In the genomic region with DNA sequence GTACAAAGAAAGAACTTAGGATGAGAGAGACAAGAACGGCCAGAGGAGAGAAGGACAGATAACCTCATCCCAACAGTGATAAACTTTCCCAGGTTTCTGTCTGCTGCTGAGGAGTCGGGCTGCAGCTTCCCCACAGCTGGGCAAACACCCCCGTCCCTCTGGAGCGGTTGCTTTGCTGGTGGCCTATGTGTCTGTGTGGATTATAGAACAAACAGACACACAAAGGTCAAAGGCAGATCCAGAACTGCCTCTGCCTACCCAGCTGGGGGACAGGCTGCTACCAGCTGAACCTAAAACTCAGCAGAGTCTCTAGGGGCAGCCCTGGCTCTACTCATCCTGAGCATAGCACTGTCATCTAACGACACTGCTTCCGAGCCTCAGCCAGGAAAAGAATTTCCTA, we compare ENCODE assay signal across 20 mouse cellular contexts. TPM values are rescaled to one million over a fixed set of nuclear protein-coding genes. Genes with fewer than 3 reads are reported as not detected.
DNase-seq lines count a peak whose midpoint lies in the region; ATAC-seq and TF ChIP-seq lines count a peak whose summit lies in the region.
"Had no signal": no experiment of that assay in that cellular context is flagged by ENCODE, and none has a peak within 500 bp of the region (broad histone marks: within the 10 kb centered on the region; RNA-seq: fewer than 3 reads in every experiment).

No protein-coding gene starts in this region.

- no peaks in the 10 kb centered on the region for H3K27me3 ChIP-seq in forebrain, embryonic 13.5 days
- H3K27me3 ChIP-seq in forebrain, embryonic 11.5 days (ENCODE audit: control insufficient read depth, insufficient read depth, low read length), result no peaks in the 10 kb centered on the region
- no peaks in the 10 kb centered on the region for H3K27me3 ChIP-seq in hindbrain, embryonic 16.5 days (replicated peaks; ENCODE audit: control insufficient read depth, insufficient read depth, low read length)
- H3K27me3 ChIP-seq in hindbrain, embryonic 12.5 days, result no peaks in the 10 kb centered on the region
- H3K27me3 ChIP-seq in lung, postnatal 0 days (replicated peaks; ENCODE audit: insufficient read depth, low read length), result no peaks in the 10 kb centered on the region
- no peaks in the 10 kb centered on the region for H3K27me3 ChIP-seq in stomach, postnatal 0 days (ENCODE audit: control insufficient read depth, insufficient read depth, low read length)
- H3K27me3 ChIP-seq in midbrain, embryonic 13.5 days, result no peaks in the 10 kb centered on the region
- H3K27me3 ChIP-seq: CH12.LX; hindbrain, embryonic 13.5 days had no signal

- ATAC-seq in forebrain, embryonic 13.5 days, result no peak
- ATAC-seq in forebrain, embryonic 11.5 days (replicated peaks; ENCODE audit: low FRiP score), result no peak
- no peak for ATAC-seq in hindbrain, embryonic 16.5 days
- ATAC-seq in hindbrain, embryonic 12.5 days (ENCODE audit: low FRiP score), result no peak
- ATAC-seq in lung, postnatal 0 days, result no peak
- ATAC-seq in stomach, postnatal 0 days (ENCODE audit: low FRiP score, low TSS enrichment), result no peak
- no peak for ATAC-seq in midbrain, embryonic 13.5 days

- WGBS in forebrain, embryonic 13.5 days, result 72% methylated on average over 6 of the region's 6 CpGs
- WGBS in forebrain, embryonic 11.5 days, result 76% methylated on average over 6 of the region's 6 CpGs
- WGBS in hindbrain, embryonic 16.5 days, result 71% methylated on average over 6 of the region's 6 CpGs
- 58% methylated on average over 6 of the region's 6 CpGs for WGBS in hindbrain, embryonic 12.5 days
- 32% methylated on average over 6 of the region's 6 CpGs for WGBS in lung, postnatal 0 days
- WGBS in stomach, postnatal 0 days, result 34% methylated on average over 6 of the region's 6 CpGs
- WGBS in midbrain, embryonic 13.5 days, result 62% methylated on average over 6 of the region's 6 CpGs

- TF ChIP-seq EP300 in lung, postnatal 0 days (IDR thresholded peaks at IDR 0.05), result no peak
- TF ChIP-seq EP300 in stomach, postnatal 0 days (optimal IDR thresholded peaks at IDR 0.05), result no peak

- TF ChIP-seq CTCF in lung, postnatal 0 days (IDR thresholded peaks at IDR 0.05), result no peak
- TF ChIP-seq CTCF in stomach, postnatal 0 days (IDR thresholded peaks at IDR 0.05; ENCODE audit: low read depth), result no peak

- H3K4me3 ChIP-seq in forebrain, embryonic 13.5 days, result no peak overlapping the region
- H3K4me3 ChIP-seq in forebrain, embryonic 11.5 days (ENCODE audit: low read depth, low read length), result no peak overlapping the region
- H3K4me3 ChIP-seq in hindbrain, embryonic 16.5 days (ENCODE audit: low read length), result no peak overlapping the region
- H3K4me3 ChIP-seq in hindbrain, embryonic 12.5 days, result no peak overlapping the region
- no peak overlapping the region for H3K4me3 ChIP-seq in lung, postnatal 0 days (ENCODE audit: low read depth, low read length)
- H3K4me3 ChIP-seq in stomach, postnatal 0 days (ENCODE audit: low read depth, low read length), result no peak overlapping the region
- no peak overlapping the region for H3K4me3 ChIP-seq in midbrain, embryonic 13.5 days (replicated peaks)
- H3K4me3 ChIP-seq: erythroblast, embryonic 14.5 days; hindbrain, embryonic 13.5 days had no signal

- H3K4me2 ChIP-seq in forebrain, embryonic 13.5 days, result no peak overlapping the region
- H3K4me2 ChIP-seq in forebrain, embryonic 11.5 days (ENCODE audit: low read depth, low read length, severe bottlenecking), result no peak overlapping the region
- H3K4me2 ChIP-seq in hindbrain, embryonic 16.5 days (ENCODE audit: low read length), result no peak overlapping the region
- no peak overlapping the region for H3K4me2 ChIP-seq in hindbrain, embryonic 12.5 days (replicated peaks)
- H3K4me2 ChIP-seq in lung, postnatal 0 days (replicated peaks; ENCODE audit: low read depth, low read length), result no peak overlapping the region
- H3K4me2 ChIP-seq in stomach, postnatal 0 days (replicated peaks; ENCODE audit: low read depth), result no peak overlapping the region
- H3K4me2 ChIP-seq in midbrain, embryonic 13.5 days (replicated peaks), result no peak overlapping the region
- H3K4me2 ChIP-seq: hindbrain, embryonic 13.5 days had no signal

- H3K4me1 ChIP-seq in forebrain, embryonic 13.5 days, result peaks cover 16% of the 10 kb centered on the region
- H3K4me1 ChIP-seq in forebrain, embryonic 11.5 days (replicated peaks; ENCODE audit: control insufficient read depth, insufficient read depth, low read length), result no peaks in the 10 kb centered on the region
- H3K4me1 ChIP-seq in hindbrain, embryonic 16.5 days (ENCODE audit: control insufficient read depth, insufficient read depth, low read depth, low read length), result peaks cover 28% of the 10 kb centered on the region
- peaks cover 22% of the 10 kb centered on the region for H3K4me1 ChIP-seq in hindbrain, embryonic 12.5 days
- H3K4me1 ChIP-seq in lung, postnatal 0 days (ENCODE audit: insufficient read depth, low read depth, low read length), result peaks cover 62% of the 10 kb centered on the region
- peaks cover 9% of the 10 kb centered on the region for H3K4me1 ChIP-seq in stomach, postnatal 0 days (replicated peaks; ENCODE audit: control insufficient read depth, insufficient read depth)
- peaks cover 21% of the 10 kb centered on the region for H3K4me1 ChIP-seq in midbrain, embryonic 13.5 days (replicated peaks)

- no peak overlapping the region for H3K27ac ChIP-seq in forebrain, embryonic 13.5 days
- no peak overlapping the region for H3K27ac ChIP-seq in forebrain, embryonic 11.5 days (ENCODE audit: low read depth, low read length)
- no peak overlapping the region for H3K27ac ChIP-seq in hindbrain, embryonic 16.5 days (ENCODE audit: low read depth, low read length)
- no peak overlapping the region for H3K27ac ChIP-seq in hindbrain, embryonic 12.5 days
- peak overlapping the region; percentile 14; the same call in 1 of the 2 replicates for H3K27ac ChIP-seq in lung, postnatal 0 days (ENCODE audit: low read length)
- no peak overlapping the region for H3K27ac ChIP-seq in stomach, postnatal 0 days (replicated peaks)
- H3K27ac ChIP-seq in midbrain, embryonic 13.5 days, result no peak overlapping the region
- H3K27ac ChIP-seq: hindbrain, embryonic 13.5 days had no signal

- H3K9ac ChIP-seq in forebrain, embryonic 13.5 days, result 0 out of 2 replicates have a peak overlapping the region, but pooled peaks have one; percentile 37
- H3K9ac ChIP-seq in forebrain, embryonic 11.5 days (ENCODE audit: low read length), result no peak overlapping the region
- 0 out of 2 replicates have a peak overlapping the region, but pooled peaks have one; percentile 28 for H3K9ac ChIP-seq in hindbrain, embryonic 16.5 days (ENCODE audit: low read depth, low read length)
- no peak overlapping the region for H3K9ac ChIP-seq in hindbrain, embryonic 12.5 days
- no peak overlapping the region for H3K9ac ChIP-seq in lung, postnatal 0 days (replicated peaks; ENCODE audit: low read depth)
- H3K9ac ChIP-seq in stomach, postnatal 0 days (ENCODE audit: low read length), result 0 out of 2 replicates have a peak overlapping the region, but pooled peaks have one; percentile 18
- no peak overlapping the region for H3K9ac ChIP-seq in midbrain, embryonic 13.5 days (replicated peaks)
- H3K9ac ChIP-seq: hindbrain, embryonic 13.5 days had no signal

- H3K36me3 ChIP-seq in forebrain, embryonic 13.5 days (ENCODE audit: poor library complexity, severe bottlenecking), result no peaks in the 10 kb centered on the region; the same call in 1 of the 2 replicates
- no peaks in the 10 kb centered on the region for H3K36me3 ChIP-seq in forebrain, embryonic 11.5 days (ENCODE audit: control insufficient read depth, insufficient read depth, low read length)
- no peaks in the 10 kb centered on the region for H3K36me3 ChIP-seq in hindbrain, embryonic 16.5 days (ENCODE audit: control insufficient read depth, insufficient read depth, low read length)
- no peaks in the 10 kb centered on the region for H3K36me3 ChIP-seq in hindbrain, embryonic 12.5 days
- no peaks in the 10 kb centered on the region for H3K36me3 ChIP-seq in lung, postnatal 0 days (ENCODE audit: insufficient read depth, low read length)
- no peaks in the 10 kb centered on the region for H3K36me3 ChIP-seq in stomach, postnatal 0 days (ENCODE audit: control insufficient read depth, insufficient read depth, low read length)
- 0 out of 2 replicates have a peak, but pooled peaks cover 3% of the 10 kb centered on the region for H3K36me3 ChIP-seq in midbrain, embryonic 13.5 days
- H3K36me3 ChIP-seq: hindbrain, embryonic 13.5 days had no signal

- DNase-seq in forebrain, embryonic 11.5 days (ENCODE audit: low spot score), result no peak
- DNase-seq in lung, postnatal 0 days (ENCODE audit: low spot score), result no peak
- no peak for DNase-seq in lung, adult 18-20 months
- no peak for DNase-seq in stomach, postnatal 0 days (ENCODE audit: low spot score)
- DNase-seq: adrenal gland, postnatal 25 days; cerebellum, adult 9-10 months; gastrocnemius, postnatal 25 days; kidney, adult 9 months; layer of hippocampus, postnatal 36 days; lung, postnatal 36 days; midbrain, embryonic 14.5 days; right cerebral cortex, postnatal 14 days had no signal

- no peaks in the 10 kb centered on the region for H3K9me3 ChIP-seq in forebrain, embryonic 13.5 days (replicated peaks)
- H3K9me3 ChIP-seq in forebrain, embryonic 11.5 days (ENCODE audit: control insufficient read depth, low read length), result no peaks in the 10 kb centered on the region
- no peaks in the 10 kb centered on the region for H3K9me3 ChIP-seq in hindbrain, embryonic 16.5 days (ENCODE audit: control insufficient read depth, low read length)
- H3K9me3 ChIP-seq in hindbrain, embryonic 12.5 days (replicated peaks), result no peaks in the 10 kb centered on the region
- H3K9me3 ChIP-seq in lung, postnatal 0 days (ENCODE audit: low read length), result no peaks in the 10 kb centered on the region
- no peaks in the 10 kb centered on the region for H3K9me3 ChIP-seq in stomach, postnatal 0 days (ENCODE audit: control insufficient read depth, low read length)
- H3K9me3 ChIP-seq in midbrain, embryonic 13.5 days, result no peaks in the 10 kb centered on the region
- H3K9me3 ChIP-seq: hindbrain, embryonic 13.5 days had no signal

RNA-seq across cellular contexts. Expression of gene Fmnl3, which starts 30.6 kb away (rescaled TPM):
- 8.1 and 8.2 TPM in 2 replicates for polyA plus RNA-seq in forebrain, embryonic 13.5 days (2015; fragmentation: Nextera tagmentation; extraction: Ambion mirVana)
- polyA plus RNA-seq in forebrain, embryonic 11.5 days (2014; fragmentation: Nextera tagmentation; extraction: Ambion mirVana), result 14.3 and 17.0 TPM in 2 replicates
- 7.4 and 9.7 TPM in 2 replicates for polyA plus RNA-seq in hindbrain, embryonic 16.5 days (2015; fragmentation: Nextera tagmentation; extraction: Ambion mirVana)
- 19.7 and 23.4 TPM in 2 replicates for polyA plus RNA-seq in hindbrain, embryonic 12.5 days (2016; fragmentation: Nextera tagmentation; extraction: Ambion mirVana)
- polyA plus RNA-seq in lung, postnatal 0 days (2015; fragmentation: Nextera tagmentation; extraction: Ambion mirVana), result 25.8 and 30.7 TPM in 2 replicates
- 8.0 and 8.6 TPM in 2 replicates for polyA plus RNA-seq in stomach, postnatal 0 days (2015; fragmentation: Nextera tagmentation; extraction: Ambion mirVana)
- polyA plus RNA-seq in midbrain, embryonic 13.5 days (2015; fragmentation: Nextera tagmentation; extraction: Ambion mirVana), result 8.5 and 8.7 TPM in 2 replicates

RNA-seq across cellular contexts. Expression of gene Fam186b, which starts 44.0 kb away (rescaled TPM):
- 0.28 TPM in 1 of 2 replicates, not detected in the other for polyA plus RNA-seq in forebrain, embryonic 13.5 days (2015; fragmentation: Nextera tagmentation; extraction: Ambion mirVana)
- polyA plus RNA-seq in forebrain, embryonic 11.5 days (2014; fragmentation: Nextera tagmentation; extraction: Ambion mirVana), result 0.15 and 0.36 TPM in 2 replicates
- polyA plus RNA-seq in hindbrain, embryonic 16.5 days (2015; fragmentation: Nextera tagmentation; extraction: Ambion mirVana), result 0.85 and 1.2 TPM in 2 replicates
- polyA plus RNA-seq in hindbrain, embryonic 12.5 days (2016; fragmentation: Nextera tagmentation; extraction: Ambion mirVana), result 0.10 and 0.22 TPM in 2 replicates
- polyA plus RNA-seq in lung, postnatal 0 days (2015; fragmentation: Nextera tagmentation; extraction: Ambion mirVana), result 0.07 TPM in 1 of 2 replicates, not detected in the other
- polyA plus RNA-seq in stomach, postnatal 0 days (2015; fragmentation: Nextera tagmentation; extraction: Ambion mirVana), result 0.28 TPM in 1 of 2 replicates, not detected in the other
- polyA plus RNA-seq in midbrain, embryonic 13.5 days (2015; fragmentation: Nextera tagmentation; extraction: Ambion mirVana), result 0.35 TPM in 2 replicates
- polyA plus RNA-seq: erythroblast, embryonic 14.5 days; limb, embryonic 11.5 days had no signal

RNA-seq across cellular contexts. Expression of gene Prpf40b, which starts 44.8 kb away (rescaled TPM):
- polyA plus RNA-seq in forebrain, embryonic 13.5 days (2015; fragmentation: Nextera tagmentation; extraction: Ambion mirVana), result 98.6 and 107 TPM in 2 replicates
- 62.4 and 69.0 TPM in 2 replicates for polyA plus RNA-seq in forebrain, embryonic 11.5 days (2014; fragmentation: Nextera tagmentation; extraction: Ambion mirVana)
- 114 and 117 TPM in 2 replicates for polyA plus RNA-seq in hindbrain, embryonic 16.5 days (2015; fragmentation: Nextera tagmentation; extraction: Ambion mirVana)
- 82.3 and 83.3 TPM in 2 replicates for polyA plus RNA-seq in hindbrain, embryonic 12.5 days (2016; fragmentation: Nextera tagmentation; extraction: Ambion mirVana)
- polyA plus RNA-seq in lung, postnatal 0 days (2015; fragmentation: Nextera tagmentation; extraction: Ambion mirVana), result 37.1 and 39.9 TPM in 2 replicates
- polyA plus RNA-seq in stomach, postnatal 0 days (2015; fragmentation: Nextera tagmentation; extraction: Ambion mirVana), result 16.1 and 18.3 TPM in 2 replicates
- 115 and 125 TPM in 2 replicates for polyA plus RNA-seq in midbrain, embryonic 13.5 days (2015; fragmentation: Nextera tagmentation; extraction: Ambion mirVana)

RNA-seq across cellular contexts. Expression of gene Tmbim6, which starts 53.0 kb away (rescaled TPM):
- 227 and 249 TPM in 2 replicates for polyA plus RNA-seq in forebrain, embryonic 13.5 days (2015; fragmentation: Nextera tagmentation; extraction: Ambion mirVana)
- 229 and 267 TPM in 2 replicates for polyA plus RNA-seq in forebrain, embryonic 11.5 days (2014; fragmentation: Nextera tagmentation; extraction: Ambion mirVana)
- polyA plus RNA-seq in hindbrain, embryonic 16.5 days (2015; fragmentation: Nextera tagmentation; extraction: Ambion mirVana), result 346 and 350 TPM in 2 replicates
- 271 and 274 TPM in 2 replicates for polyA plus RNA-seq in hindbrain, embryonic 12.5 days (2016; fragmentation: Nextera tagmentation; extraction: Ambion mirVana)
- polyA plus RNA-seq in lung, postnatal 0 days (2015; fragmentation: Nextera tagmentation; extraction: Ambion mirVana), result 669 and 693 TPM in 2 replicates
- polyA plus RNA-seq in stomach, postnatal 0 days (2015; fragmentation: Nextera tagmentation; extraction: Ambion mirVana), result 469 and 479 TPM in 2 replicates
- 228 and 244 TPM in 2 replicates for polyA plus RNA-seq in midbrain, embryonic 13.5 days (2015; fragmentation: Nextera tagmentation; extraction: Ambion mirVana)

Comparison
In these comparisons a context has a peak if more than half of its experiments do, and no peak if none do; other contexts are left out.
1. H3K9ac ChIP-seq: peak in forebrain, embryonic 13.5 days (single experiment), hindbrain, embryonic 16.5 days (single experiment) and stomach, postnatal 0 days (single experiment); none in forebrain, embryonic 11.5 days (single experiment), hindbrain, embryonic 12.5 days (single experiment), lung, postnatal 0 days (single experiment) and midbrain, embryonic 13.5 days (single experiment).